Mouse (Mus musculus) brain, embryonic 14.5 days (tissue): Measurements from ENCODE around the gene Micall1. TPM values are rescaled to one million over a fixed set of nuclear protein-coding genes. Genes with fewer than 3 reads are reported as not detected.

ENCODE experiments used
- DNase-seq: peaks from one replicate; pipeline ENCODE4 v3.0.0-alpha.2; 2011; ENCODE audit warnings: low read depth
- CTCF ChIP-seq: fragments of 200-500 bp; IDR thresholded peaks from 2 replicates; pipeline ENCODE4 v1.5.1; 2012; ENCODE audit warnings: inconsistent platforms, mild to moderate bottlenecking, moderate library complexity, borderline replicate concordance; ENCODE audit not compliant: insufficient read depth, insufficient read length; ENCODE audit errors: extremely low read depth
- POLR2A ChIP-seq: fragments of 200-500 bp; IDR thresholded peaks from 2 replicates; pipeline ENCODE4 v1.6.1; 2012; ENCODE audit warnings: mild to moderate bottlenecking, inconsistent platforms, borderline replicate concordance; ENCODE audit not compliant: poor library complexity, insufficient read depth, insufficient read length, severe bottlenecking; ENCODE audit errors: extremely low read depth
- polyA plus RNA-seq: library from polyadenylated mRNA; depleted of rRNA; stranded (reverse); fragments of >200 nt; gene quantifications from 2 replicates; pipeline ENCODE4 v1.2.3, GENCODE M21; 2012; rRNA removed

Gene Micall1
- polyA plus RNA-seq, 1 experiment: 35.7 TPM

DNA sequence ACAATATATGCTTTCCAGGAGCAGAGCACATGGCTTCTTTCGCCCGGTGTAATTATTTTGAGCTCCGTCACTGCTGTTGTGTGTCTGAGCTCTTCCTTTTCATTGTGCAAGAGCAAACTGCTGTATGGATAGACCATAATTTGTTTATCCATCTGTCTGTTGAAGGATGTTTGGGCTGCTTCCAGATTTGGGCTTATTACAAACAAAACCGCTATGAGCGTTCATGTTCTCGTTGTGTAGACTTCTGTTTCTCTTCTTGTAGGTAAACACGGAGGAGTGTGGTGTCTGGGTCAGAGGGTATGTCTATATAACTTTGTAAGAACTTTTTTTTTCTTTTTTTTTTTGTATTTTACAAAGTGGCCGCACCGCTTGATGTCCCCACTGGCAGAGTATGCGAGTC, 76.5 kb downstream of the Micall1 start:
- peak; percentile 21 for DNase-seq

More for the DNA sequence above, 76.5 kb downstream of the Micall1 start:
- TF ChIP-seq POLR2A (no peak), CTCF (no peak)

Other genes starting within 250 kb of the Micall1 start
- gene Gga1, start 231.7 kb upstream of the Micall1 start, polyA plus RNA-seq: 76.1 and 79.1 TPM in 2 replicates
- not detected in 2 replicates for gene Gm49510, start 209.2 kb upstream of the Micall1 start, polyA plus RNA-seq
- 13.6 and 14.3 TPM in 2 replicates for gene Sh3bp1, start 209.1 kb upstream of the Micall1 start, polyA plus RNA-seq
- 124 and 153 TPM in 2 replicates for gene Pdxp, start 195.0 kb upstream of the Micall1 start, polyA plus RNA-seq
- gene Lgals1, start 182.2 kb upstream of the Micall1 start, polyA plus RNA-seq: 168 and 194 TPM in 2 replicates
- 45.7 and 50.1 TPM in 2 replicates for gene Nol12, start 174.0 kb upstream of the Micall1 start, polyA plus RNA-seq
- gene Triobp, start 161.2 kb upstream of the Micall1 start, polyA plus RNA-seq: 51.2 and 74.5 TPM in 2 replicates
- 198 and 310 TPM in 2 replicates for gene H1f0, start 80.4 kb upstream of the Micall1 start, polyA plus RNA-seq
- 0.13 and 0.19 TPM in 2 replicates for gene Galr3, start 67.0 kb upstream of the Micall1 start, polyA plus RNA-seq
- 60.9 and 85.5 TPM in 2 replicates for gene Ankrd54, start 46.0 kb upstream of the Micall1 start, polyA plus RNA-seq
- 180 and 189 TPM in 2 replicates for gene Eif3l, start 33.7 kb upstream of the Micall1 start, polyA plus RNA-seq
- 143 and 166 TPM in 2 replicates for gene Polr2f, start 32.1 kb downstream of the Micall1 start, polyA plus RNA-seq
- gene 1700088E04Rik, start 32.4 kb downstream of the Micall1 start, polyA plus RNA-seq: 14.4 and 15.9 TPM in 2 replicates
- gene Sox10, start 56.3 kb downstream of the Micall1 start, polyA plus RNA-seq: 5.6 and 11.3 TPM in 2 replicates
- 102 and 109 TPM in 2 replicates for gene Pick1, start 120.3 kb downstream of the Micall1 start, polyA plus RNA-seq
- gene Gm49486, start 120.5 kb downstream of the Micall1 start, polyA plus RNA-seq: 1.9 and 2.5 TPM in 2 replicates
- gene Slc16a8, start 145.9 kb downstream of the Micall1 start, polyA plus RNA-seq: 0.37 and 0.50 TPM in 2 replicates
- gene Baiap2l2, start 176.6 kb downstream of the Micall1 start, polyA plus RNA-seq: 1.8 and 2.9 TPM in 2 replicates
- 98.9 and 153 TPM in 2 replicates for gene Pla2g6, start 219.5 kb downstream of the Micall1 start, polyA plus RNA-seq
- 1.8 and 2.6 TPM in 2 replicates for gene Maff, start 237.7 kb downstream of the Micall1 start, polyA plus RNA-seq